Mouse (Mus musculus): ENCODE measurements around the gene Clec12b. TPM values are rescaled to one million over a fixed set of nuclear protein-coding genes. Genes with fewer than 3 reads are reported as not detected.
"Not testable (repeated sequence)": the region's sequence is repeated elsewhere in the genome, so short reads cannot be mapped to it uniquely, and the experiment has no call there.

Clec12b gene
- total RNA-seq, 1 experiment from 2014 or later, result not detected

DNA sequence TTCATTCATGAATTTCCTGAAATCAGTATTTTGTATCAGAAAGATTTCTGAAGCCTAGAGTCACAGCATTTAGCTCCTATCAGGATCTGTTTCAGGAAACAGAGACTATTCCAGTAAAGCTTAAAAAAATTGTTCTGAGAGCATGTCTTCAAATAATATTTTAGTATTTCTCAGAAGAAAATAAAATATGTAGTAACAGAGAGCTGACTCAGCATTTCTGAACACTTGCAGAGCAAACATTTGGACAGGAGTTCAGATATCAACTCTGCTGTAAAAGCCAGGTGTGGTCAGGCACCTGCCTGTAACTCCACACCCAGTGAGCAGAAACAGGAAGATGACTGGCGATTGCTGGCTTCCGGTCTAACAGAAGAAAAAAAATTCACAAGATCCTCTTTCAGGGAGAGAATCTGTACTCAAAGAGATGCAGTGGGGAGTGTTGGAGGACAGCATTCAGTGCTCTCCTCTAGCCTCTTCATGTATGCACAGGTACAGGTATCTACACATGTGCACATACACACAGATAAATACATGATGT lies 10.7 kb downstream of the Clec12b start:
- peak; percentile 79 for ATAC-seq (replicated peaks; ENCODE audit: low read depth, poor library complexity, severe bottlenecking)

DNA sequence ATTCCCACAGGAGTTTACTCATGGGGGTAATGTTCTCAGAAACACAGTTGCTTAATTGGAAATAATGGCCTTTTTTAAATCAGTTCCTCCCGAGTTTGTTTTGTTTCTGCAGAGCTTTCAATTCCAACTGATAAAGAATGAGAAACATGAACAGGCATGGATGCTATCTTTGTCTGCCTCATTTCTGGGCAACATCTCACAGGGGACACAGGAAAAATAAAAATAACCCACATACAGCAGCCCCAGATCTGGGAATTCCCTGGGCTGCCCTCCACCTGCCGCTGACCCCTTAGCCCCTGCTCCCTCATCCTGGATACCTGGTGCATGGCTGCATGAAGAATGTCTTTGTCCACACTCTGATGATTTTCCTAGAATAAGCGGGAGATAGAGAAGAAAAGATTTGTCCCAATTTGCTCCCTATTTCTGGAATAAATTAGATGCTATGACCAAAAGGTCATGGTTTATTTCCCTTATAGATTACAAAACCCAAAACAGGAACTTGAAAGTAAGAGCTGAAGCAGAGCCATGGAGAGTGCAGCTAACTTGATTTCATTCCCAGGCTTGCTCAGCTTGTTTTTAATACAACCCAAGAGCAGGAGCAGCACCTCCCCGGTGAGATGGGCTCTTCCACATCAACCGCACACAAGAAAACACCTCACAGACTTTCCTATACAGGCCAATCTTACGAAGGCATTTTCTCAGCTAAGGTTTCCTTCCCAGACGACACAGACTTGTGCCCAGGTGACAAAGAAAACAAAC lies 16.1 kb downstream of the Clec12b start:
- ATAC-seq (replicated peaks; ENCODE audit: low read depth, poor library complexity, severe bottlenecking), result 0 out of 2 replicates have a peak, but pooled peaks have one; percentile 30

DNA sequence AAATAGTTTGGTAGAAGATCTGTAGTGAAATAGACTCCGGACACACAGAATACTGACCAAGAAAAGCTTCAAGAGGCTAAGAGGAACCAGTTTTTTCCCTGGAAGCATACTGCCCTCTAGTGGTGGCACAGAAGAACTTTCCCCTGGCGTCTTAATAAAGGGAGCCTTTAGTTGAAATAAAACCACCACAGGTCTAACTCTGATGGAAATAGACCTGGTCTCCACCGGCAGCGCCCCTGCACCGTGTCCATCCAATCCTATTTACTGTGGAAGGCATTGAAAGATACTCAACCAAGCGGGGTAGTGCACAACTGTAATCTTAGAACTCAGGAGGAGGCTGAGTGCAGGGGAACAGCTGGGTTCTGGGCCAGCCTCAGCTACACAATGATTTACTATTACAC lies 19.7 kb downstream of the Clec12b start:
- peak; percentile 83 for ATAC-seq (replicated peaks; ENCODE audit: low read depth, poor library complexity, severe bottlenecking)

- ATAC-seq (replicated peaks; ENCODE audit: low read depth, poor library complexity, severe bottlenecking), result no peak
These were observed 21.7 kb downstream of the Clec12b start for GRCm38 (mm10) chr6:129363942-129364341.

DNA sequence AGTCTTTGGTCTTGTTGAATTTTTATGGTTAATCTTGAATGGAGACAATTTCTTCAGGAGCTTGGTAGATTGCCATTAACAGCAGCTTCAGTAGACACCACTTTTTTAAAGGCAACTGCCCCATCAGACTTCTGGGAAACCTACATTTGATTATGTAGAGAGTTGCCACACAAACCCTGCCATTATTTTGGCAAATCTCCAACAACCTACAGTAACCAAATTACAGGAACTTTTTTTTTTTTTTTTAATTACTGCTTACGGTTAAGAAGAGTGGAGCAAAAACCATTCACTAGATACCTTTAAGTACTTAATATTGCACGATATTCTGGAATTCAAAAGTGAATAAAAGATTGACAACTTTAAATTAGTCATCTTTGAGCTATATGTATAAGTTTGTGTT lies 26.2 kb downstream of the Clec12b start:
- ATAC-seq (replicated peaks; ENCODE audit: low read depth, poor library complexity, severe bottlenecking), result no peak

DNA sequence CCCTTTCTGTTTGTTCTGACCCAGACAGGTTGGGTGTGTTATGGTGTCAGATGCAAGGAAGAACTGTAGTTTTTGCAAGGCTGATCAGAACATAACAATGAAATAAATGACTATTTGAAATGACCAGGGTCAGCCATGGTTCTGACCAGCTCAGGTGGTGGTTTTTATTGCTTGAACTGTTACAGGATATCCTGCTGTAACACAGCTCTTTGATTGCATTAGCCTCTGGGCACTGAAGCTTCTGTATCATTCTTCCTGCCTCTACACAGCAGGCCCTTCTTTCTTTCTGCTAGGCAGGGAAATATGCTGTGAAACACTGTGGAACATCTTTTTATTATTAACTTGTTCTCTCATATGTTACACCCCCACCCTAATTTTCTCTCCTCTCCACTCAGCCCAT lies 29.2 kb downstream of the Clec12b start:
- no peak for ATAC-seq (replicated peaks; ENCODE audit: low read depth, poor library complexity, severe bottlenecking)

DNA sequence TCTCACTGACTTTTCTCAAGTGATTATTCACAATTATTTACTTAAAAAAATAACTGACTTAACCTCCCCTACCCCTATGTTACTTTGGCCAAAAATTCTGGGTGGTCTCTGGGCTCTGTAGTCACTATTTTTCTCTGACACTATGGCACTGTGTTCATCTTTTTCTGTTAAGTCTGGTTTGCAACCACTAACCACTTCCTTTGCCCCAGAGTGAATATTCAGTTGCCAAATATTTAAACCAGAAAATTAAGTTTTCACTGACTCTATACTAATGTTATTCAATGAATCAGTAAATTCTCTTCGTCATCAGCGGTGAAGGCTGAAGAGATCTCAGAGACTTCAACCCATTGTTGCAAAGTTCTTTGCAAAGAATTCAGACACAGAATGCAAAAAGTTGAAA lies 29.9 kb downstream of the Clec12b start:
- ATAC-seq (replicated peaks; ENCODE audit: low read depth, poor library complexity, severe bottlenecking), result peak; percentile 80

DNA sequence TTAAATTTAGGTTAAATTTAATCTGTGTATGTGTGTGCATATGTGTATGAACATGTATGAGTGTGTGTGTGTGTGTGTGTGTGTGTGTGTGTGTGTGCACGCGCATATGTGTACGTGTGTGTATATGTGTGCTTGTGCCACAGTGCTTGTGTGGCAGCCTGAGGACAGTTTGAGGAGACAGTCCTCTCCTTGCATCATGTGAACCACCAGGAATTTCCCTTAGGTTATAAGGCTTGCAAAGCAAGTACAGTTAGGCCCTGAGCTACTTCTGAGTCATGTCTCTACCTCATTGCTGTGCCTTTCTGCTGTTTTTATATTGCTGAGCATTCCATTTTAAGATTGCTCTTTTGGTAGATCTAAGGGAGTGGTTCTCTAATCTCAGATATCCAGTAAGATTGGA lies 34.6 kb downstream of the Clec12b start:
- ATAC-seq (replicated peaks; ENCODE audit: low read depth, poor library complexity, severe bottlenecking), result no peak

DNA sequence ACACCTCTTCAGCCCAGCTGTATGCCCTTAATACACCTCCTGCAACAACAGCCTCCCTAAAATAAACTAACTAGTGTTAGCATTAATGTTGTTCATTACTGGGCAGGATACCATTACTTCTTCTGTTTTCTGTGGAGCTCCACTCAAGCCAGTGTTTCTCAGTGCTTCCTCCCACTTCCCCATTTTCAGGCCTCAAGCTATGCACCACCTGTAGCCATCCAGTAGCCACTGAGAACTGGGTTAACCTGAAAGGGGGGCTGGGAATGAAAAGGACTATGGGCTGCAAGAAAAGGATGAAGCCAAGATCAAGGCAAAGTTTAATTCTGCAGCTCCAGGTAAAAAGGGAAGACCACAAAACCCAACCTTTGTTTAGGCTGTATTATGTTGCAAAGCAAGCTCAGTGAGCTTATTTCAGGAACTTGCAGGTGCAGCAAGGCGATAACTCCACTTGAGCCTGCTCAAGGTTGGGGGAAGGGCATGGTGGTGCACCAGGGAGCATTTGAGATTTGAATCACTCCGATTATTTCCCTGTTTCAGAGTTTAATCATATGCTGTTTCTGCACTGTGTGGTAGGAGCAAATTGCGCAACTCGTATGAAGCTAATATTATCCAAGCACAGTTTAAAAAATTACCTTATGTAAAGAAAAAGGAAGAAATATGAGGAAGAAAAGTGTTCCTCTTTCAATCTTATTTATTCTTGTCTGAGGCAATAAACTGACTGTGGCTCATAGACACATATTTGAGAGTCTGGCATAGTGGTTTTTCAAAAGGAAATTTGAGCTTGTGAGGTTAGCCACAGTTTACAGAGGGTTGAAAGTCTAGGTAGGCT lies 35.9 kb downstream of the Clec12b start:
- ATAC-seq (replicated peaks; ENCODE audit: low read depth, poor library complexity, severe bottlenecking), result peak; percentile 91

- ATAC-seq (replicated peaks; ENCODE audit: low read depth, poor library complexity, severe bottlenecking), result peak; percentile 52; the same call in 1 of the 2 replicates
These were observed 41.3 kb downstream of the Clec12b start for GRCm38 (mm10) chr6:129344408-129344807.

DNA sequence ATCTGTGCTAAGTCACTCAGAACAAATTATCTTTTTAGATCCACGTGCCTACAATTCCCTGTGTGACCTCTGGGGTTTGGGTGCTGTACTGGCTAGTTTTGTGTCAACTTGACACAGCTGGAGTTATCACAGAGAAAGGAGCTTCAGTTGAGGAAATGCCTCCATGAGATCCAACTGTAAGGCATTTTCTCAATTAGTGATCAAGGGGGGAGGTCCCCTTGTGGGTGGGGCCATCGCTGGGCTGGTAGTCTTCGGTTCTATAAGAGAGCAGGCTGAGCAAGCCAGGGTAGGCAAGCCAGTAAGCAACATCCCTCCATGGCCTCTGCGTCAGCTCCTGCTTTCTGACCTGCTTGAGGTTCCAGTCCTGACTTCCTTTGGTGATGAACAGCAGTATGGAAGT lies 43.3 kb downstream of the Clec12b start, which contains the start of gene Clec12a:
TSS of gene Clec12a (plus strand) at position 301 of the 400 bp plus-strand sequence.
- not testable (repeated sequence) for ATAC-seq (replicated peaks; ENCODE audit: low read depth, poor library complexity, severe bottlenecking)

- no peak for ATAC-seq (replicated peaks; ENCODE audit: low read depth, poor library complexity, severe bottlenecking)
These were observed 47.9 kb downstream of the Clec12b start for GRCm38 (mm10) chr6:129337751-129338150.

- ATAC-seq (replicated peaks; ENCODE audit: low read depth, poor library complexity, severe bottlenecking), result peak; percentile 99
These were observed 52.0 kb downstream of the Clec12b start for GRCm38 (mm10) chr6:129333674-129334078.

GRCm38 (mm10) chr6:129331610-129332009 lies 54.1 kb downstream of the Clec12b start, which contains the start of gene 4922502D21Rik:
Gene 4922502D21Rik, minus strand, starts transcription at chr6:129331796.
- no peak for ATAC-seq (replicated peaks; ENCODE audit: low read depth, poor library complexity, severe bottlenecking)

- ATAC-seq (replicated peaks; ENCODE audit: low read depth, poor library complexity, severe bottlenecking), result peak; percentile 43
These were observed 59.0 kb downstream of the Clec12b start for GRCm38 (mm10) chr6:129326568-129327150.

- ATAC-seq (replicated peaks; ENCODE audit: low read depth, poor library complexity, severe bottlenecking), result peak; percentile 82
These were observed 59.7 kb downstream of the Clec12b start for GRCm38 (mm10) chr6:129326016-129326415.
